Mouse (Mus musculus): ENCODE results near the gene Tmem119.
"Not testable (repeated sequence)": the region's sequence is repeated elsewhere in the genome, so short reads cannot be mapped to it uniquely, and the experiment has no call there.

Gene Tmem119

DNA sequence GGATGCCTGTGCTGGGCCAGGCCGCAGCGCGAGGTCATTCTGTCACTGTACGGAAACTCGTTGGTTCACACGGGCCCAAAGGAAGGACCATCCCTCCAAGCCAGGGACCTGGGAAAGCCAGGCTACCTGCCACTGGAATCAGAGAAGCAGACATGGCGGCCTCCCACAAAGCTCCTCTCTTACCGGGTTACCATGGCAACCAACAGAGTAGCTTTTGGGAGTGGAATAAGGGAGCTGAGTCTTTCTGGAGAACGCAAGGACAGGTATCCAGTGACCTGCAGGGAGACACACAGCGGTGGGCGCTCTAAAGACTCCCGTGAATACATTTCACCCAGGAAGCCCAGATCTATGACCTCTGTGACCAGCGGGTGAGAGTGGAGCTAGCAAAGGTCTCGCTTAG is 18.3 kb upstream of the Tmem119 start:
- no peak for DNase-seq (ENCODE audit: low spot score in 2 of 2)

DNA sequence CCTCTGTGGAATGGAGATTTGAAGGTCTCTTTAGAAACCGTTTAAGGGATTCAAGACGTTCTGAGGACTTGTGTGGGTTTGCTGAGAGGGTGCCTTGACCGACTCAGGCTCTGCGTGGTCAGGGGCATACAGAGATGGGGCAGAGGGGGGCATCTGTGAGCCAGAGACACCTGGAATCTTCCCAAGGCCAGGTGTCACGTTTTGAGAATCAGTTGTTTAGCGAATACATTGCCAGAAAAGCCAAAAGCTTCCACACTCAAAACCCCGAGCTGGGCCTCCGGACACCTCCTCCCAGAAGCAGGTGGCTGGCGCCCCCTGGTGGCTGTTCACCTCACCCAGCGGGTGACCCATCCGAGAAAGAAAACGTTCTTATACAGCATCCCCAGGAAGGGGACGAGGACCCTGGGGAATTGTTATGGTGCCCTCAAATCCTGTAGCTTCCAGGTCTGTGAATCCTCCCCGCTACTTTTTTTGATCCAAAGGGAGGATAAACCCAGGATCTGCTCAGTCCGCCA is 15.4 kb upstream of the Tmem119 start:
- no peak for DNase-seq (ENCODE audit: low spot score in 2 of 2)

DNA sequence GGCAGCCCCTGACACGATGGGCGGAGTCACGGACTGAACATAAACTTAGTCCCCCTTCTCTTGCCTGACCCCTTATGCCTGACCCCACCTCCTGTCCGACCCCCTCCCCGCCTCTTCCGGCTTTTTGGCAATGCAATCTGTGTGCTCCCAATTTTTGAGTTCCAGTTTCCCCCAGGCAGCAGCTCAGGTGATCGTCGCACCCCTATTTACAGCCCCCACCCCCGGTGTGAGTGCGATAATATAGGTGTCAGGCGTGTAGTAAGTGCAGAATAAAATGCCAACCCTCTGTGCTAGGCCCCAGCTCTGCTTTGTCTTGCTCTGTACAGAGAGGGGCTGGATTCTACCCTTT is 14.7 kb upstream of the Tmem119 start:
- DNase-seq (ENCODE audit: low spot score in 2 of 2), result no peak

DNA sequence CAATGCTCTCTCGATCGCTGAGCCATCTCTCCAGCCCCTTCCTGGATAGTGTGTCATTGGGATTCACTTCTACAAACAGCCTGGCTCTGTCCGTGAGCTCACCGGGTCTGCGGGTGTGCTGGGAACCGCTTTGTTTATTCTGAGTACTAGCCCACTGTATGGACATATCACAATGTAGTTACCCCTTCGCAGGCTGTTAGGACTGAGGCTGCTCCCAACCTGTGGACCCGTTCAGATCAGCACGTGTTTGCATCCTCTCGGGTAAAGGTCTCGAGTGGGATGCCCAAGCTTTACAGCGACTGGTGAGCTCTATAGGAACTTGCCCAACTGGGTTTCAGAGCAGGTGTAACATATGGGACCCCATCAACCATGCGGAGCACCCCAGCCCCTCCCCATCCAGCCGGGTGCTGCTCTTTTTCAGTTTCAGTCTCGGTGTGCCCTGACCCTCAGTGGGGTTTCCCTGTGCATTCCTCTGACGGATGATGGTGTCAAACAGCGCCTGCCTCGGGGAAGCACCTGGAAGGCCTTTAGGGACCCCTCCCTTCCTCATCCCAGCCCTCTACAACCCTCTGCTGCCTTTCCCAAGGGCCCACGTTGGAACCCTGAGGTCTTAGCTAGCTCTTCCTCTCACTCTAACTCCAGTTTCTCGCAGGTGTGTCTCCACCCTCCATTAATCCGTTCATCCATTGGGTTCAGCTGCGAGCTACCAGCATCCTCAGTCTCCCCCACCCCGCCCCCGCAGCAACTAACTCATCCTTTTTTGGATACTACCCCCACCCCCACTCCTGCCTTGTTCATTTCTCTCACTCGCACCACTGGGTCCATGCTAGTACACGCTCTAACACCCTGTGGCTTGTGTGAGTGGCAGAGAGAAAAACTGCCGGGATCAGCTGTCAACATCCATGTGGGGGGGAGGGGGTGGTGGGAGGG is 14.1 kb upstream of the Tmem119 start:
- no peak for DNase-seq (ENCODE audit: low spot score in 2 of 2)

DNA sequence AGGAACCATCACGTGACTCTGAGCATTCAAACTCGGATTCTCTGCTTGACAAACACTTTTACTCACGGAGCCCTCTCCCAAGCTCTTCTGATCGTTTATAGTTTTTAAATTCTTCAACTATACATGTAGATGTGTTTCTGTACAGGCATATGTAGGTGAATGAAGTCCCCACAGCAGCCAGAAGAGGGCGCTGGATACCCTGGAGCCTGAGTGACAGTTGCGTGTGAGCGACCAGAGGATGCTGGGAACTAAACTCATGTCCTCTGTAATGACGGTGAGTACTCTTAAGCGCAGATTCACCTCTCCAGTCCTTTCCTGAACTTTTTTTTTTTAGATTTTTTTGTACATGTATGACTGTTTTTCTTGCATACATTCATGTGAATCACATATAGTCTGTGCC is 13.3 kb upstream of the Tmem119 start:
- DNase-seq (ENCODE audit: low spot score in 2 of 2), result no peak

DNA sequence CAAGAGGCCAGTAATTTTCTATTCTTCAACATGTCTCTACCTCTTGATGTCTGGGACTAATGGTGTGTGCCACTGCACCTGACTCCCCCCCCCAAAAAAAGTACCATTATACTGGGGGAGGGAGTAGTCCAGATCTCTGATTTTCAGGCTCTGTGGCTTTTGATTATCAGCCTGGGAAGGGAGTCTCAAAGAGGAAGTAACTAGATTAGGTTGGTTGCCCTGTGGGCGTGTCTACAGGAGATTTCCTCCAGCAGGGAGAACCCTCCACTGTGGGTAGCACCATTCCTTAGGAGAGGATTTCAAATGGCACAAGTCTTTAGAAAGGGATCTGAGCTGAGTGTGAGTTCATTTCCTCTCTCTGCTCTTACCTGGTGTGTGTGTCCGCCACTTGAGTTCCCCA is 12.3 kb upstream of the Tmem119 start:
- DNase-seq (ENCODE audit: low spot score in 2 of 2), result no peak

DNA sequence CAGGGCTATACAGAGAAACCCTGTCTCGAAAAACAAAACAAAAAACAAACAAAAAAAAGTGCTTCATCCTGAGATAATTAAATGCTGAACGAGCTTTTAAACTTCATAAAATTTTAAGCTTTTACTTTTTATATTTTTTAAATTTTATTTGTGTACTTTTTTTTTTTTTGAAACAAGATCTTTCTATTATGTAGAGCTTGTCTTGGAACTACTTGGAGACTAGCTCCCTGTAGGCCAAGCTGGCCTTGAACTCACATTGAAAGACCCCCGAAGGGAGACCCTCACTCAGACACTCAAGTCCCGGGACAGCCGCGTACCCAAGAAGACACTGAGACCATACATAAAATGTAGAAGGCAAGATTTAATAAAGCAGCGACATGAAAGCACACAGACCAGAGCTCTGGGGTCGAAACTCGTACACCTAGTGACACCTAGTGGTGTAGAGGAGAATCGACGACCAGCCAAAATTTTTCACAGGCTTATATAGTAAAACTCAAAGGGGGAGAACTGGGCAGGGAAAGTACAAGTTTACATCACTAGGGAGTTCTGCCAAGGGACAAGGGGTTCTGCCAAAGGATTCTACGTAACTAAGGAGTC is 11.6 kb upstream of the Tmem119 start:
- DNase-seq (ENCODE audit: low spot score in 2 of 2), result not testable (repeated sequence)

DNA sequence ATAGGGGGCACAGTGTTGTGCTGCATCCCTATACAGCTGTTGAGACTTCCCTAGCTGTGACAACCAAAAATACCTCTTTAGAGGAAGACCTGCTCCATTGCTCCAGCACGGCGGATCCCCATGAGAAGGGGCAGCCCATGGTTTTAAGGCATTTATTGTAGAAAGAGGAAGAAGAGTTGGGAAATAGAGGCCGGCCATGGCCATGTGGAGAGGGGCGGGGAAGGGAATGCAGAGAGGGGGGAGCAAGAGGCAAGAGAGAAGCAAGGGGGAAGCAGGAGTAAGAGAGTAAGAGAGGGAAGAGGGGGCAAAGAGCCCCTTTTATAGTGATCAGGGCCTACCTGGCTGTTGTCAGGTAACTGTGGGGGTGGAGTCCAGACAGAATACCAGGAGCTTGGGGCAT is 9.8 kb upstream of the Tmem119 start:
- no peak for DNase-seq (ENCODE audit: low spot score in 2 of 2)

DNA sequence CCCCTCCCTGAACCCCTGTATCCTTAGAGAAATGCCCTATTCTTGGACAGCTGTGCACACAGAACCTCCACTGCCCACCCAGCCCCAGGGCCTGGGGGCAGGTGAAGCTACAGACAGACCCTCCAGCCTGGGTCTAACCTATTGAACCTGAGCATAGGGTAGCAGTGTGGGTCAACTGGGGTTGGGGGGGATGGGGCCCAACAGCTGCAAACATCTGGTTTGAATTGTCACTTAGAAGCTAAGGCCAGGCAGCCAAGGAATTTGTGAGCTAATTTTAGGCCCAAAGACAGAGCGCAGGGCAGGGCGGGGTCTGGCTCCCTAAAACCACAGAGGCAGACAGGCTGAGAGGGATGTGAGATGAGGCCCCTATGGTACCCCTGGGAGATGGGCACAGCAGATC is 7.9 kb upstream of the Tmem119 start:
- no peak for DNase-seq (ENCODE audit: low spot score in 2 of 2)

DNA sequence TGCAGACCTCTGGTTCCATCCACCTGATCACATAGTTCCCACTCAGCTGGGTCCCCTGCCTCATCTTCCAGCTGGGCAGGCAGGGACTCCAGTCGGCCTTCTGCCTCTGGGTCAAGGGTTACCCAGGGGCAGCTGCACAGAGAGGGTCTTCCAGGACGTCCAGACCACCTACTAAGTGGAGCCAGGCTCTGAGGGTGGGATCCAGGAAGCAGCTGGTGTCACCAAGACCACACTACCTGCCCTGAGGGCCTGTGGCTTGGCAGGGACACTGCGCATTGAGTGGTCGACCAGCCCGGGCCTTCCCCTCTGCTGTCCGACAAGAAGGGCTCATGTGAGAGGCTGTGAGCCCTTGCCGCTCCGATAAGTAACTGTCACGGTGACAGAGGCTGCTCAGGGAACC is 7.4 kb upstream of the Tmem119 start:
- no peak for DNase-seq (ENCODE audit: low spot score in 2 of 2)

DNA sequence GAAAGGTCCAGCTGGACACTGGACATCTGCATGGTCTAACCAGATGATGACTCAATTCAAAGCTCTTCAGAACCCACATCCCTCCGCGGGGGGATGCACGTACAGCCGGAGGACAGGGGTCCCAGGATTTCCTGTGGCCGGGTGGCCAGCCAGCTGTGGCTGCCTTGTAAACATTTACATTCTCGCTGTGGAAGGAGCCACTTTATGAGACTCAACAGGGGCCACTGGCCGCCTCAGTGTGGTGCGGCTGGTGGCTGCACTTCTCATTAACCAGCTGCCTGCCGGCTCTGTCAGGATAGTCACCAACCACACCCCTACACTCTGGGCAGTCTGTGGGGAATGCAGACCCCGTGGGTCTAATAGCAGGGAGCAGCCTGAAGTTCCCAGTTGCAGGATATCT is 6.1 kb upstream of the Tmem119 start:
- DNase-seq (ENCODE audit: low spot score in 2 of 2), result no peak

DNA sequence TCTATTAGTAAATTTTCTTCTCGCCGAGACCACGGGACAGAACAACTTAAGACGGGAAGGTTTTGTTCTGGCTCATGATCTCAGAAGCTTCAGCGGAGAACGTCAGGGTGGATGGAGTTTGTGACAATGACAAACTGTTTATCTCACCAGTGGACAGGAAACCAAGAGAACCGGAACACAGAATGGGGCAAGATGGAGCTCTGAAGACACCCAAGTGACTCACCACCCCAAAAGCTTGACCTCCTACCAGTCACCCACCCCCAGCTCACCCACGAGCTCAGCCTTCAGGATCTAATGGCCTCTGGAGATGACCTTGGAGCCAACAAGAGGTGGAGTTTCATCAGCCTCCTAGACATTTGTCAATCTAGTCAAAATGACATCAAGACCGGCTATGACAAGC is 5.0 kb upstream of the Tmem119 start:
- no peak for DNase-seq (ENCODE audit: low spot score in 2 of 2)

DNA sequence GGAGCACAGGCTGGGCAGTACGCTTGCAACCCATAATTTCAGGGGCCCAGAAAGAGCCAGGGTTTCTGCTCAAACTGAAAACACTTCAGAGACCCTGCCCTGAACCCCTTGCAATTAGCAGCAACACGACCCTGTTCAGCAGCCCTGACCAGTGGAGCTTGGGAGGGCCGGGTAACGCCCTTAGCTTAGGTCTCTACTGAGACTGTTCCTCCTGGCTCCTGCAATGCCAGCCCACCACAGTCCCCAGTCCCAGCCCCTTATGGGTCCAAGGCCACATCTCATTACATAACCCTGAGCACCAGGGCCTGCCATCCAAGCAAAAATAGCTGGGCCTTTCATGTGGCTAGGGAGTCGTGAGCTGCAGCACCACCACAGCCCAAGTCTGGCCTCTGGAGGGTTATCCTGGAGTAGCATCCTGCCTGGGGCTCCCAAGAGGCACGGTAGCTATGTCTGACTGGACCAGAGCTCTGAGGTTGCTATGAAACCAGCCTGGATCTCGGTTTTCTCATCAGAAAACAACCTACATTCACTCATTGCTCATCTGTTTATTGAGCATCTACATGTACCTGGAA is 4.2 kb upstream of the Tmem119 start:
- no peak for DNase-seq (ENCODE audit: low spot score in 2 of 2)

DNA sequence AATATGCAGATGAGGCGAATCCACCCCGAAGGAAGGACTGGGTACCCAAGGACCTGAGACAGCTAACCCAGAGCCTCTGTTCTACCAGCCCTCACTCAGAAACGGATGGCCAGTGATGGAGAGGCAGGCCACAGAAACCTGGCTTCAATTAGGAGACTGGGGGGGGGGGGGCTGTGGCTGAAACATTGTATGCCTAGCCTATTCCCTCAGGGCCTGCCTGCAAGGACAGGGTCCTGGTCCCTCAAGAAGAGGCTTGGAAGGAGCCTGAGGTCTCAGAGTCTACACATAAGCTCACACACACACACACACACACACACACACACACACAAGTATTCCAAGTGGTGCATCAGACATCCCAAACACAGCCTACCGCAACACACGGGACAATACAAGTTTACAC is 625 bp downstream of the Tmem119 start:
- no peak for DNase-seq (ENCODE audit: low spot score in 2 of 2)

DNA sequence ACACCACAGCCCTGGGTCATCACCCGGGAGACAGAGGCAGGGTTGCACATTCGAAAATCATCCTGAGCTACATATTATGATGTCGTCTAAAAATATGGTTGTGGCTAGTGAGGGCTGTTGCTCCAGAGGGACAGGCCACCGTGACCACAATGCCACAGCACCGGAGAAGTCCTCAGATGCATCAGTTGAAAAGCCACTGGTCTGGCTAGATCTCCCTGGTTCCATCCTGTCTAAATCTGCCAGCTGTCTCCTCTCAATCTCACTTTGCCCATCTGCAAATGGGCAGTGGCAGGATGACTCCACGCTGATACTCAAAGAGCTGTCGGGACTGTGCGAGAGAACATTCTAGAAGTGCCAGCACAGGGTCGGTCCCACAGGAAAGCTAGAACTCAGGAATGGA is 1.8 kb downstream of the Tmem119 start:
- no peak for DNase-seq (ENCODE audit: low spot score in 2 of 2)

DNA sequence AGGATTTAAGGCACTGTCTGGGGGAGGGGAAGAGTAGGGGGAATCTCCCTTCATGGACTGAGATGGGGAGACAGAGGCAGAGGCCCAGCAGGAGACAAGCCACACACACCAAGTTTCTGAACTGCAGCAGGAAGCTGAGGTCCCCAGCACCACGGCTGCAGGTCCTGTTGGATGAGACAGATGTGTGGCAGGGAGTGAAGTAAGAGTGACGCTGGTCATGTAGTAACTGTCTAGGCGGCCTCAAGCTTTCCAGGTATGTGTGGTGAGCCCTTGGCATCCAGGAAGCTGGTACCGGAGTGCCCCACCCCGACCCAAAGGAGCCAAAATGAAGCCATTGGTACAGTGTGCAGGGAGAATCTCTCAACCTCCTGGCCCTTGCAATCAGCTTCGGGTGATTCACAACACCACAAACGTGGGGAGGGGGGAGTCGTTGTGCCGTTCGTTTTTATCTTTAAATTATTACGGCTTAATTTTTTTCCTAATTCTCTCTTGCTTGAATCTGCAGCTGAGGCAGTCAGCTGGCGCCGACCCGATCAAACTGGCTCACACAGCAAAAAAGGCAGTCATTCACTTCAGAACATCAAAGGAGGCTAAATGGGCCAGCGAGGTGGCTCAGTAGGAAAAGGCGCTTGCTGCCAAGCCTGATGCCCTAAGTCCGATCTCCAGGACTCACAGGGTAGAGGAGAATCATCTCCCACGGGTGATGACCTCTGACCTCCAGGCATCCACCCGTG is 3.0 kb downstream of the Tmem119 start:
- DNase-seq (ENCODE audit: low spot score in 2 of 2), result no peak

DNA sequence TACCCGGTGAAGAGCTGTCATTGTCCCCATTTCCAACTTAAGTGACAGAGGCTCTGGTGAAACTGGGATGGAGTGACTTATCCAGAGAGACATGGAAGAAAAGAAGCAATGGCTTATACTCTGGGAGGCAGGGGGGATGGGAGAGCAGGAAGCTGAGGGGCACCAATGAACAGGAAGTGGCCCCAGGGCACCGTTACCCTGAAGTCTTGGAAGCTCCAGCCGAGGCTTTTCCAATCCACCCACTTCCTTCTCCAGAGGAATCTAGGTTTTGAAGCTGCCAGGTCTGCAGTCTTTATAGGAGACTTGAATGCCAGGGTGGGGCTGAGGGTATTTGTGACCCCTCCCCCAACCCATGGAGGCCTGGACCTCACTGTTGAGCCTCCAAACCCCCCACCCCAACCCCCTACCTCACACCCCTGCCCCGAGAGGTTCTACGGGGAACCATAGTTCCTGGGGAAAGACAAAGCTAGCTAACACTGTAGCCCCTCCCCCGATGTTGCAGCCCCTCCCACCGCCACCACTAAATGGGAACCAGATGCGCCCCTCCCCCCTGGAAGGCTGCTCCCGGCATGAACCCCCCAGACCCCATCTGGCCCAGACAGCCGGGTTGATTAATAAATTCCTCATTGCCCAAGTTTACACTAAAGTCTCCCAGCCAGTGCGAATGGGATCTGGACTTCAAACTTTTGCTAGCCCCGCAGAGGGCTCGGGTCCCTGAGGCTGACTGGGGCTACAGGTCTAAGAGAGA is 3.7 kb downstream of the Tmem119 start:
- DNase-seq (ENCODE audit: low spot score in 2 of 2), result no peak

DNA sequence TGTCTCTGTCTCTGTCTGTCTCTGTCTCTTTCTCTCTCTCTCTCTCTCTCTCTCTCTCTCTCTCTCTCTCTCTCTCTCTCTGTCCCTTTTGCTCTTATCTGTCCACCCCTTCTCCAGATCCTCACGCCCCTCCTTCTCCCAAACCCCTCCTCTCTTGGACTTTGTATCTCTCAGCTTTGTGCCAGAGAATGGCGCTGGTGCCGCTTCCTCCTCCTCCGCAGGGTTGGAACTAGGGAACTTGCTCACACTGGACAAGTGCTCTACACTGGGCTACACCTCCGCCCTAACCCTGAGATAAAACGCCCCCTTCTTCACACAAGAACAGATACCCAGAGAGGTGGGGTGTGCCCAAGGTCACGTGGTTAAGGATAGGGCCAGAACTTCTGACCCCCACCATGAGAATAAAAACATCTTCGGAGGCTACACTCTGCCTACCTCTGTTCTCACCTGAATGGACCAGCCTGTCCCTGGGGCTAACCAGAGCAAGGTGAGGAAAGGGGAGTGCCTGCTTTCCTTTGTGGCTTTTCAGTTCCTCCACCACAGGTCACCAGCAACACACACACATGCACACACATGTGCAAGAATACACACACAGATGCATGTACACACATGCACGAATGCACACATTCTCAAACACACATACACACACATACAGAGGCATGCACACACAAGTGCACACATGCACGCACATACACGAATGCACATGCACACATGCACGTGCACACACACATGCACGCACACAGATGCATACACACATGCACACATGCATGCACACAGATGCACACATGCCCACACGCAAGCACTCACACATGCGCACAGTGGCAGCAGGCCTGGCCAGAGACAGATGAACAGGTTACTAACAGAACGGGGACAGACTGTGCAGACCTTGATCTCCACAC is 8.9 kb downstream of the Tmem119 start:
- DNase-seq (ENCODE audit: low spot score in 2 of 2), result no peak

DNA sequence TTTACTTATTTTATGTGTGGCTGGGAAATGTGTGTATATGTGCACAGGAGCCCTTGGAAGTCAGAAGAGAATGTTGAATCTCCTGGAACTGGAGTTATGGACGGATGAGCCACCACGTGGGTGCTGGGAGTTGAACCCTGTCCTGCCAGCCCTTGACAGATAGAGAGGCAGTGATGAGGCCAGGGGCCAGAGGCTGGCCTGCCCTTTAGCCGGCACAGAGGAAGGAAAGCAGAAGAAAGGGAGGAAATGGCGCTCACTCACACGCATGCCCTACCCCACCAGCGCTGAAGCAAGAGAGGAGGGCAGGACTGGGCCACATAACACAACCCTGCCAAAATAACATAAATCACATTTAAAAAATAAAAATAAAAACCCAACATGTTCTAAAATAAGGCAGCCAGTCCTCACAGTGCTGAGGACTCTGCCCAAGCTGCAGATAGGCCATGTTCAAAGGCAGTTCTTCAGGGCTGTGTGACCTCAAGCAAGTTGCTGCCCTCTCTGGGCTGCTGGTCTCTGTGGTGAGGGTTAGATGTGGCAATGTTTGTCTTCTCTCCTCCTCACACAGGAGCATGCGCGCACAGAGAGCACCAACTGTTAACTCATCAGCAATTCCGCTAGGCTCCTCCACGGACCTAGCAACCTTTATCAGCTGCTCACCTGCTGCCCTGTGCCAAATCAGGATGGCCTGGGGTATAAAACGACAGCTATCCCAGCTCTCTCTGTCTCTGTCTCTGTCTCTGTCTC is 9.7 kb downstream of the Tmem119 start:
- no peak for DNase-seq (ENCODE audit: low spot score in 2 of 2)

All from right cerebral cortex, postnatal 36 days (tissue).